Mouse (Mus musculus) myocyte (in vitro differentiated cells): Measurements from ENCODE around the gene Ppp1r7. TPM values are rescaled to one million over a fixed set of nuclear protein-coding genes. Genes with fewer than 3 reads are reported as not detected.

Source experiments
- H3K27me3 ChIP-seq: one replicate; pipeline ENCODE4 v1.6.1; 2011; ENCODE audit not compliant: control insufficient read depth, insufficient read depth, insufficient read length
- H3K36me3 ChIP-seq: one replicate; pipeline ENCODE4 v1.6.1; 2011; ENCODE audit not compliant: control insufficient read depth, insufficient read depth
- H3K4me2 ChIP-seq: one replicate; pipeline ENCODE4 v1.6.1; 2011; ENCODE audit warnings: low read depth, control low read depth
- H3K4me3 ChIP-seq: one replicate; pipeline ENCODE4 v1.5.1; 2011; ENCODE audit warnings: mild to moderate bottlenecking, control low read depth, moderate library complexity
- H3K79me2 ChIP-seq: one replicate; pipeline ENCODE4 v1.6.1; 2011; ENCODE audit not compliant: control insufficient read depth, insufficient read depth
- H3ac ChIP-seq: one replicate; pipeline ENCODE4 v1.6.1; 2011; ENCODE audit not compliant: control insufficient read depth, insufficient read length
- CEBPB ChIP-seq: IDR thresholded peaks from 2 replicates; pipeline ENCODE4 v1.6.1; 2011; ENCODE audit warnings: mild to moderate bottlenecking, moderate library complexity; ENCODE audit not compliant: poor library complexity, insufficient read depth, severe bottlenecking
- E2F4 ChIP-seq: IDR thresholded peaks from one replicate; pipeline ENCODE4 v1.6.1; 2011; ENCODE audit warnings: mild to moderate bottlenecking, control low read depth, moderate library complexity; ENCODE audit not compliant: insufficient read depth
- MAX ChIP-seq: IDR thresholded peaks from one replicate; pipeline ENCODE4 v1.6.1; 2011; ENCODE audit warnings: low read depth, mild to moderate bottlenecking, control low read depth
- MYOD1 ChIP-seq, 3 experiments: IDR thresholded peaks; one replicate each; pipeline ENCODE4 v1.6.1; 2011; ENCODE audit warnings: control low read depth in 2 of 3, low read depth in 2 of 3, mild to moderate bottlenecking in 2 of 3, moderate library complexity in 1 of 3; ENCODE audit not compliant: insufficient read length in 2 of 3, control insufficient read depth in 1 of 3
- MYOG ChIP-seq, 3 experiments: IDR thresholded peaks; one replicate each; pipeline ENCODE4 v1.6.1; 2011; ENCODE audit warnings: control low read depth in 2 of 3, low read depth in 2 of 3, mild to moderate bottlenecking in 2 of 3; ENCODE audit not compliant: insufficient read length in 2 of 3, control insufficient read depth in 1 of 3, insufficient read depth in 1 of 3
- POLR2A ChIP-seq: IDR thresholded peaks from one replicate; pipeline ENCODE4 v1.6.1; 2011; ENCODE audit warnings: low read depth, mild to moderate bottlenecking, control low read depth, moderate library complexity; ENCODE audit not compliant: insufficient read length
- POLR2AphosphoS2 ChIP-seq: IDR thresholded peaks from one replicate; pipeline ENCODE4 v1.6.1; 2011; ENCODE audit warnings: low read depth, control low read depth; ENCODE audit not compliant: insufficient read length
- REST ChIP-seq: IDR thresholded peaks from one replicate; pipeline ENCODE4 v1.6.1; 2011; ENCODE audit warnings: mild to moderate bottlenecking, control low read depth, moderate library complexity; ENCODE audit not compliant: insufficient read depth, insufficient read length
- SRF ChIP-seq: IDR thresholded peaks from one replicate; pipeline ENCODE4 v1.6.1; 2011; ENCODE audit warnings: low read depth; ENCODE audit not compliant: control insufficient read depth, insufficient read length
- TCF12 ChIP-seq: IDR thresholded peaks from one replicate; pipeline ENCODE4 v1.6.1; 2011; ENCODE audit warnings: mild to moderate bottlenecking, control low read depth; ENCODE audit not compliant: poor library complexity, insufficient read depth, severe bottlenecking
- TCF3 ChIP-seq: IDR thresholded peaks from one replicate; pipeline ENCODE4 v1.6.1; 2011; ENCODE audit warnings: low read depth, control low read depth; ENCODE audit not compliant: insufficient read length
- USF1 ChIP-seq: IDR thresholded peaks from one replicate; pipeline ENCODE4 v1.6.1; 2011; ENCODE audit warnings: low read depth, mild to moderate bottlenecking, control low read depth, moderate library complexity
- polyA plus RNA-seq: library from polyadenylated mRNA; unstranded; fragments of >200 nt; fragmentation: generic; extraction: Trizol; gene quantifications from one replicate; pipeline ENCODE4 v1.2.1, GENCODE M21; 2012; ENCODE audit warnings: missing spikeins

The Ppp1r7 gene
- polyA plus RNA-seq, 1 experiment, result 22.9 TPM

- no peak overlapping the region for H3K4me3 ChIP-seq
- no peak for TF ChIP-seq MYOG (IDR thresholded peaks at IDR 0.05; ENCODE audit: control insufficient read depth in 1 of 3, insufficient read depth in 1 of 3, insufficient read length in 2 of 3, low read depth in 2 of 3)
- TF ChIP-seq POLR2AphosphoS2, result no peak
- no peak for TF ChIP-seq TCF3
- TF ChIP-seq REST, result no peak
- TF ChIP-seq POLR2A, result no peak
- TF ChIP-seq TCF12, result no peak
- no peak for TF ChIP-seq MYOD1 (IDR thresholded peaks at IDR 0.05; ENCODE audit: control insufficient read depth in 1 of 3, insufficient read length in 2 of 3, low read depth in 2 of 3)
- no peak for TF ChIP-seq SRF
- TF ChIP-seq MAX, result no peak
- TF ChIP-seq CEBPB, result no peak
- H3K79me2 ChIP-seq, result no peaks in the 10 kb centered on the region
- H3K4me2 ChIP-seq, result no peak overlapping the region
- H3K36me3 ChIP-seq, result no peaks in the 10 kb centered on the region
- H3K27me3 ChIP-seq, result peaks cover 19% of the 10 kb centered on the region
- no peak overlapping the region for H3ac ChIP-seq
Observed at GRCm38 (mm10) chr1:93387198-93387597, 44.5 kb downstream of the Ppp1r7 start.

GRCm38 (mm10) chr1:93388906-93389305 lies 46.3 kb downstream of the Ppp1r7 start:
- TF ChIP-seq MYOG (IDR thresholded peaks at IDR 0.05; ENCODE audit: control insufficient read depth in 1 of 3, insufficient read depth in 1 of 3, insufficient read length in 2 of 3, low read depth in 2 of 3) (peak in 2 of 3 experiments; percentile 8 to 58), TCF3 (peak; percentile 8), MYOD1 (IDR thresholded peaks at IDR 0.05; ENCODE audit: control insufficient read depth in 1 of 3, insufficient read length in 2 of 3, low read depth in 2 of 3) (peak in 1 of 3 experiments; percentile 58), SRF (no peak)
- Histone ChIP-seq H3K27me3 (peaks cover 25% of the 10 kb centered on the region), H3K4me3 (no peak overlapping the region), H3K4me2 (no peak overlapping the region), H3K79me2 (no peaks in the 10 kb centered on the region), H3ac (no peak overlapping the region), H3K36me3 (no peaks in the 10 kb centered on the region)

- H3K27me3 ChIP-seq, result peaks cover 18% of the 10 kb centered on the region
- TF ChIP-seq TCF3, result no peak
- no peak for TF ChIP-seq SRF
- no peak for TF ChIP-seq TCF12
- no peak for TF ChIP-seq E2F4
- no peak for TF ChIP-seq USF1
- no peak for TF ChIP-seq MAX
- no peak for TF ChIP-seq POLR2A
- TF ChIP-seq POLR2AphosphoS2, result no peak
- TF ChIP-seq REST, result no peak
- no peak for TF ChIP-seq MYOG (IDR thresholded peaks at IDR 0.05; ENCODE audit: control insufficient read depth in 1 of 3, insufficient read depth in 1 of 3, insufficient read length in 2 of 3, low read depth in 2 of 3)
- no peak for TF ChIP-seq MYOD1 (IDR thresholded peaks at IDR 0.05; ENCODE audit: control insufficient read depth in 1 of 3, insufficient read length in 2 of 3, low read depth in 2 of 3)
- TF ChIP-seq CEBPB, result no peak
- H3ac ChIP-seq, result no peak overlapping the region
- H3K4me3 ChIP-seq, result no peak overlapping the region
- H3K36me3 ChIP-seq, result peaks cover 10% of the 10 kb centered on the region
- no peaks in the 10 kb centered on the region for H3K79me2 ChIP-seq
- no peak overlapping the region for H3K4me2 ChIP-seq
Observed at GRCm38 (mm10) chr1:93401191-93402052, 58.8 kb downstream of the Ppp1r7 start.

GRCm38 (mm10) chr1:93403403-93403802 lies 60.7 kb downstream of the Ppp1r7 start:
- no peak overlapping the region for H3K4me3 ChIP-seq
- H3K36me3 ChIP-seq, result peaks cover 18% of the 10 kb centered on the region
- H3ac ChIP-seq, result no peak overlapping the region
- peaks cover 2% of the 10 kb centered on the region for H3K27me3 ChIP-seq
- H3K4me2 ChIP-seq, result no peak overlapping the region
- no peaks in the 10 kb centered on the region for H3K79me2 ChIP-seq
- TF ChIP-seq SRF (no peak), POLR2A (no peak), USF1 (no peak), MAX (no peak), E2F4 (no peak), TCF3 (no peak)

Other genes starting within 250 kb of the Ppp1r7 start
- 0.95 TPM for gene Kif1a, start 240.9 kb upstream of the Ppp1r7 start, polyA plus RNA-seq
- gene Agxt, start 207.6 kb upstream of the Ppp1r7 start, polyA plus RNA-seq, result not detected
- 0.06 TPM for gene 2310007B03Rik, start 181.9 kb upstream of the Ppp1r7 start, polyA plus RNA-seq
- not detected for gene Crocc2, start 174.1 kb upstream of the Ppp1r7 start, polyA plus RNA-seq
- gene Sned1, start 107.0 kb upstream of the Ppp1r7 start, polyA plus RNA-seq, result 0.20 TPM
- 16.5 TPM for gene Mterf4, start 36.9 kb upstream of the Ppp1r7 start, polyA plus RNA-seq
- 2.7 TPM for gene Pask, start 628 bp downstream of the Ppp1r7 start, polyA plus RNA-seq
- gene Ano7, start 31.1 kb downstream of the Ppp1r7 start, polyA plus RNA-seq, result not detected
- 154 TPM for gene Hdlbp, start 136.0 kb downstream of the Ppp1r7 start, polyA plus RNA-seq
- gene Farp2, start 169.2 kb downstream of the Ppp1r7 start, polyA plus RNA-seq, result 3.1 TPM